Mouse (Mus musculus) bone marrow macrophage, adult 2 months (primary cell): ENCODE measurements at regions not wholly inside any gene's neighbourhood (a gene's known extent, or its start where the extent isn't known, plus 50 kb on each side); places are given as distances from the start of the nearest gene placed in this dataset.

Experiments
- CTCF ChIP-seq: IDR thresholded peaks from 2 replicates; pipeline ENCODE4 v1.5.1; 2012; ENCODE audit warnings: low read depth, mild to moderate bottlenecking, low read length, moderate library complexity
- POLR2A ChIP-seq: IDR thresholded peaks from 2 replicates; pipeline ENCODE4 v1.6.1; 2012; ENCODE audit warnings: mild to moderate bottlenecking, low read depth, low read length, borderline replicate concordance

DNA sequence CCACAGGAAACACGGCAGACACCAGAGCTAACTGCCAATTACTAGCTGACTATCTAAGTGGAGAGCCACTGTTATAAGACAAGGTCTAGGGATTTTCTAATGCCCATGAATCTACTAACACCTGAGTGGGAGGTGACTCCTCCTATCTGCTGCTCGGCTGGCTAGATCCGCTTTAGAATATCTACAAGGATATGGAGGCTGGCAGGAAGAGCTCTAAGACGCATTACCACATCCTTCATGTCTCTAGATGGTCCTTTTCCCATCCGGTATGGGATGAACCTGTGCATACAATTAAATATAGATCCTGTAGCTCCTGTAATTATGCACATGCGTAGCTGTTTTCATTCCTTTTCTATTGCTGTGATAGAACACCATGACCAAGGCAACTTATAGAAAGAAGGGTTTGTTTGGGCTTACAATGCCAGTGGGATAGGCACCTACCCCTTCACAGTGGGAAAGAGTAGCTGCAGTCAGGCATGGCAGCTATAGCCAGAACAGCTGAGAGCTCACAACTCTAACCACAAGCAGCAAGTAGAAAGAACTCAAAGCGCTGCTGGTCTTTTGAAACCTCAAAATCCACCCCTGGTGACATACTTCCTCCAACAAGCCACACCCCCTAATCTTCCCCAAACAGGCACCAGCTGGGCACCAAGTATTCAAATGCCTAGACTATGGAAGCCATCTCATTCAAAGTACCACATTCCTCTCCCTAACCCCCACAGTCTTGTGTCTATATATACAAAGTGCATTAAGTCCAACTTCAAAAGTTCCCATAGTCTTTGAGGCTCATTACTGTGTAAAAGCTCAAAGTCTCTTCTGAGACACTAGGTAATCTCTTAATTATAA, 319.3 kb downstream of the H2al1j start:
- no peak for TF ChIP-seq CTCF
- TF ChIP-seq POLR2A, result no peak
